Mouse (Mus musculus) right cerebral cortex, postnatal 4 days (tissue): Measurements from ENCODE around the gene Igsf3.
A peak's percentile ranks its signal among the peaks of the same experiment; 100 is the strongest.

Experiments used
- DNase-seq: peaks from one replicate; pipeline ENCODE4 v3.0.0-alpha.2; 2022

The Igsf3 gene

DNA sequence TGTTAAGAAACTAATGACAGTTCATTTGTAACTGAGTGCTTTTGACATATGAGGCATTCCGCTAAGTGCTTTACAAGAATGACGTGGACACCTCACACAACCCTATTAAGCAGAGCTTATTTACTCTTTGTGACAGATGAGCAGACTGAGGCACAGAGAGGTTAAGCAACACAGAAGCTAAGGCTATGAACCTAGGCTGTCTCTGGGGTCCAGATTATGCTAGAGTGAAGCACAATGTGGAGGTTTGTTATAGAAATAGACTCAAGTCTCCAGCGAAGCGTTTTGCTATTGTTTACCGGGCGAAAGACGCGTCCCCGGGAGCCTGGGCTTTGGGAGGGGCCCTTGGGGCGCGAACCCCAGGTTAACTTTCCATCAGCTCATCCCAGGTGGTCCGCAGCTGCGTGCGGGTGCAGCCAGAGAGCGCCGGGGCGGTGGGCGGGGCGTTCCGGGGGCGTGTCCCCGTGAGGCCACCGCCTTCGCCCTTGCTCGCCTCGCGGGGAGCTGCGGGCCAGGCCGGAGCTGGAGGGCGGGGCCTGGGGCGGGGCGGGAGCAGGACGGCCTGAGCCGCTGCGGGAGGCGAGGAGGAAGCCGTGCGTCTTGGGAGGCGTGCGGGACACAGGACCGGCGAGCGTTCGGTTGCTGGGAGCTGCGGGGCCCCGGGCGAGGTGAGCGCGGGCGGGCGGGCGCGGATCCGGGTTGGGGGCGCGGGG lies at the start of gene Igsf3:
Gene Igsf3, plus strand, starts transcription at position 546 of the 710 bp plus-strand sequence.
- peak; percentile 63 for DNase-seq

DNA sequence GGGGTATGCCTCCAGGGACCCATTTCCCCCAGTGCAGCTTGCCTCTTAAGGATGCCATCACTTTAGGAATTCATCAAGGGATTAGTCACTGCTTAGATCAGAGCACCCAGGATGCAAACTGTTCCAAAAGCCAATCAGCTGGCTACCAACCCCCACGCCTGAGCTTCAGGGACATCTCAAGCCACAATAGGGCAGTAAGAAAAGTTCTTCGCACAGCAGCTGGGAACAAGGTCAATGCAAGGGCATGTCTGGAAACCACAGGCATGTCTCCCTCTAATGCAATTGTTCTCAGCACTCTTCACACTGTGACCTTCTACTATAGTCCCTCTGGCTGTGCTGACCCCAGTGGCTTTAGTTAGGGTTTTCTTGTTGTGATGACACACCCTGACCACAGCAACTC lies 49.6 kb upstream of the Igsf3 start:
- no peak for DNase-seq

DNA sequence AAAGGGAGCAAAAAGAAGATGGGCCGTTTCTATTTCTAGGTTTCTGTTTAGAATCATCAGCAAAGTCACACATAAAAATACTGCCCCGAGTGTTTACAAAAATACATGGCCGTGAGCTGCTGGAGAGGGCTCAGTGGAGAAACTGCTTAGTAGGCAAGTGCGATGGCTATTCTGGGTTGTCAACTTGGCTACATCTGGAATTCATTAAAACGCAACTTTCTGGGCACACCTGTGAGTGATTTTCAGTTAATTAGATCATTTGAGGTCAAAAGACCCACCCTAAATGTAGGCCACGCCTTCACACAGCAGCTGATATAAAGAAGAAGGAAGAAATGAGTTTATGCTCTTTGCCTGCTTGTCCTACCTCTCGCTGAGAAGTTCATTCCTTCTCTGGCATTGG lies 48.3 kb upstream of the Igsf3 start:
- no peak for DNase-seq

DNA sequence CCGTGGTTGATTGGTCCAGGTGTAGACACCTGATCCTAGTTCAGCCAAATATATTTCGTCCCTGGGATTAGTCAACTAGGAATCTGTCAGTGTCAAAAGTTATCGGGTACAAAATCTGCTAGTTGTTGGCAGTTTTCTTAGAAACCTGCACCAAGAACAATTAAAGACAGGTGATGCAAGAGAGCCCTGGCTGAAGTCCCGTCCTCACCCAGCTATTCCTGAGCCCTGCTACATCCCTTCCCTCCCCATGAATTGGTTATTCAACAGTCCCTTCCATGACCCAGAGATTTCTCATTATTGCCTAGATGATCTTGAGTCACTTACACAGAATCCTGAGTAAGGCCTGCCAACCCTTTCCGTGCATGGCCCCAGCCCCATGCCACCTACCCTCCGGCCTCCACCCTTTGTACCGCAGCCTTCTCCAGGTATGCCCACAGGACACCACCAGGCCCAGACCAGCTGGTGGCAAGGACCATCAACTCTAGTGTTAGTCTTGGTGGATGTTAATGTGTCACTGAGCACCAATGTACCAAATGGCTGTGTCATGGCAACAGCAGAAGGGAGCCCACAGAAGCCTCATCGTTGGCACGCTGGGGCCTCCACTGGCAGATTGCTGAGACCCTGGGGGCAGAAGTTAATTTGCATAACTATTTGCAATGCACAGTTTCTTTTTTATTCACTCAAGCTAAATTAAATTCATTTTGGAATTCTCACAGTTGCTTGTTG lies 33.5 kb upstream of the Igsf3 start:
- peak; percentile 26 for DNase-seq

DNA sequence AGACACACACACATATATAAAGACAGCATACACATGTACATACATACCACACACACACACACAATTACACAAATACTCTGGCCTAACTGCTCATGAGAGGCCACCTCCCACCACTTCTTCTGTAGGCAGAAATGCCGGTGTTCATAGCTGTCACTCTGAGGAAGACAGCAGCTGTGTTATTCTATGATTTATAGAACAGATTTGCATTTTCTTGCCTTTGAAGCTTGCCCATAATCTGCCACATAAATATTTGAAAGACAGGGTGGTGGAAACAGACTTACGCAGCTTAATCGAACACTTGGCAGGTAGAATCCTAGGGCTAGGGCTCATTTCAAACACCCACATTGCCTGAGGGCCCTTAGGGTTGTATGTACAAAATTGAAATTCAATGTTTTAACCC lies 32.6 kb upstream of the Igsf3 start:
- DNase-seq, result no peak

DNA sequence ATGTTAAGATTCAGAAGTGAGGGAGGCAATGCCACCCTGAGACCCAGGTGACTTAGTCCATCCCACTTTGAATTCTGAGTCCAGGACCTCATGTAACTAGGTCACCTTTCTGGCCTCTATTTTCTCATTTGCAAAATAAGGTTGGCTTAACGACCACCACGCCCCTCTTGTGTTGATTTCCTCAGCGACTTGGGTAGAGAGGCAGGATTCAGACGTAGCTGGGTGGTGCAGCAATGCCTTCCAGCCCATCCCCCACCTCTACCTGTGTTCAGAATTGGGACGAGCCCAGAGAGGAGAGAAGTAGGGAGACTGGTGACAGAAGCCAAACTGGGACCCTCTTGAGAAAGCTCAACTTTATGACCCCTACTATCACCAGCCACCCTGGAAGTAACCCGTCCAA lies 31.6 kb upstream of the Igsf3 start:
- no peak for DNase-seq

DNA sequence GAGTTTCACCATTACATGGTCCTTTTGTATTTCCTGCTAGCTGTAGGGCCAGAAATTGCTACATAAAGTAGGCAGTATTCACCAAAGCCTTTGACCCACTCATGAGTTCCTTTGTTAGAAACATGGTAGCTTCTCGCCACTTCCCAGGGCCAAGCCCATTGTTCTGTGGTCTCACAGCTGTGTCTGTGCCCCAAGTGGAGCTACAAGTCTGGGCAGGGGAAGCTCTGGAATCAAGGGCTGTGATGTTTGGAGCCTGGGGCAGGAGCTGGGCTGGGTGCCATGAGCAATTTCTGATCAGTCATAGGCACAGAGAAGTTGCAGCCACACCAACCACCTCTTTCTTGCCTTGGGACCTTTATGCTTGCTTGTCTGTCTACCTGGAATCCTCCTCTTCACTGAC lies 30.1 kb upstream of the Igsf3 start:
- DNase-seq, result no peak

DNA sequence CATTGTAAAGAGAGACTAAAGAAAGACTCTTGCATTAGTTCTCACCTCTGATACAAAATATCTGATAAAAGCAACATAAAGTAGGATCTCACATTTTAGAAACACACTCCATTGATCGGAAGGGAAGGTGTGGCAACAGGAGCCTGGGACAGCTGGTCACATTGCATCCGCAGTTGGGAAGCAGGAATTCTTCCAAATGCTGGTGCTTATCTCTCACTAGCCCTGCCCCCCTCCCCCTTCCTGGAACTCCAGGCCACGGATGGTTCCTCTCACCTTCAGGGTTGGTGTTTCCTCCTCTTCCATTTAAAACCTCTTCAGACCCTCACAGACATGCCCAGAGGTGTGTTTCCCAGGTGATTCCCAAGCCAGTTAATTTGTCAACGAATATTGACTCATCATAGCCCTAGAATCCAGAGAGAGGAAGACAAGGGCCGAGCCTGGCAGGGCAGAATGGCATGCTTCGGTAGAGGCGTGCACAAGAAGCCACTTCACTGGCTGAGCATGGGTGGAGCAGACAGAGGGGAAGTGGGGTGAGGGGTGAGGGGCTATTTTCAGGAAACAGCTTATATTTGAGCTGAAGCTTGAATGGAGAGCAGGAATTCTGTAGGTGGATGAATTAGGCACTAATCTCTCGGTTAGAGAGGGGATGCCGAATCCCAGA lies 28.3 kb upstream of the Igsf3 start:
- no peak for DNase-seq

DNA sequence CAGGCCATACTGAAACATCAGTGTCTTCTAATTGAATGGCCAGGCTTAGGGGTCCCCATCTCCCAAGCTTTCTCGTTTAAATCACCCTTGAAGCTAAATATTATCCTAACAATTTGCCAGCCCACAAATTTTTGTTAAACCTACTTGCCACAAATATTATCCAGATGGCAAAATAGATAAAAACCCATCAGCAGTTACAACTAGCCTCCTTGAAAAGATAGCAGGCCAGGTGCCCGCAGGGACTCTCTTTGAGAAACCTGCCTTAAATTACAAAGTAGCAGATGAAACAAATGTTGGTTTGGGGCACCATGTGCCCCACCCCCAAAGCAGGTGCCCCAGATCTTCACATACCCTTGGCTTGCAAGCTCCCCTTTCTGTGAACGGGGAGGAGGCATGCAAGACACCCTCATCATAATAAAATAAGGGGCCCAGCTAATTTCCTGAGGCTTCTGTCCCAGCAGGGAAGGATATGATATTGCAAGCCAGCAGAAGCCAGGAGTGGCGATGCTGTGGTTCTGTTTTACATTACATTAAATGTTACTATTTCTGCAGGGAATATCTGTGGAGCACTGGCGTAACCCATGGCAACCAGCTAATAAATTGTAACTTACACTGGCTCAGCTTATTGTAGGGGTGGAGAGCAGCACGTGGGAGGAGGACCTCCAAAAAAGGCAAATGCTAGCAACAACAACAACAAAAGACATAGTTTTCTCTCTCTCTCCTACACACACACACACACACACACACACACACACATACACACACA lies 27.2 kb upstream of the Igsf3 start:
- DNase-seq, result no peak

DNA sequence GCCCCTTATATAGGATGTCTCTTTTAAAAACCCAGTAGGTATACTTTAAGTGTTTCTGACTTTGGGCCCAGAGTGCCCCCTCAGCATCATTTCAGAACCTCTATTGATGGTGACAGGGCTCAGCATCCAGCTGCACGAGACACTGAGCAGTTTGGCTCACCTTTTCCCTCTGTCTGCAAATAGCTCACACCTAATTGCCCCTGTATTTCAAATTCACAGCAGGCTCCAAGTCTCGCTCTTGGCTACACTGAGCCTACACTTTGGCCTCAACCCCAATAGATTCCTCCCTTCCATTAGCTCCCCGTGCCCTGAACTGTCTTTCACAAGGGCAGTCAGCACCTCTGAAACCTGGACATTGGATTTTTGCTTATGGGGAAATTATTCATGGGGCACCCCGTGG lies 26.5 kb upstream of the Igsf3 start:
- no peak for DNase-seq

DNA sequence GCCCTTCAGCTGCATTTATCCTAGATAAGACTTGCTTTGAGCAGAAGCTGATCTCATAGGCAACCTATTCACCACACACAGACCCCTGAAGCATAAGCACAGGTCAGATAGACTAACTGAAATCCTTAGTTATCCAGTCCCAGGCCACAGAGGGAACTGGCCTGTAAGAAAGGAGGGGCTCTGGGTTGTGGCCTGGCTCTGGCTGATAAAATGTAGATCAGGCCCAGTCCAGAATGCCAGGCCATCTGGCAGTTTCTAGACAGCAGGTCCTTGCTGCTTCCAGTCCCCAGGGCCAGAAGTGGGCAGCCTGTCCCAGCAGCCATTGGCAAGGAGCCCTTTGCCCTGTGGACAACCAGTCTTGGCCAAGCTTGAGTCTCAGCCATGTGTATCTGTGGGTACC lies 22.4 kb upstream of the Igsf3 start:
- no peak for DNase-seq

DNA sequence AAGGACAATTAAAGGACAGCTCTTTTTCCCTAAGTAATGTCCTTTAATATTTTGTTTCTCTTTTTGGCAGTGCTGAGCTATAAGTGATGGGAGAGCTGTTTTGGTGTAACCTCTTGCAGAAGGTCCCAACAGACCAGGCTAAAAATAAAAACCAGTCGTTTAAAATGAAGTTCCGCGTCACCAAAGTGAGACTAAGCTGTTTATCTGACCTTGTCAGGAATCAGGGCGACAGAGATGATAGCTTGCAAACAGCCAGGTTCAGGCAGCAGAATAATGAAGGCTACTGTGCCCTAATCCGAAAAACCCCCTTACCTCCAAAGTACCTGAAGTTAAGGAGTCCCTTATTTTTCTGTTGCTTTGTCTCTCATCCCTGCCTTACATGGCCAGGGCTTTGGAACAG lies 21.2 kb upstream of the Igsf3 start:
- DNase-seq, result no peak

DNA sequence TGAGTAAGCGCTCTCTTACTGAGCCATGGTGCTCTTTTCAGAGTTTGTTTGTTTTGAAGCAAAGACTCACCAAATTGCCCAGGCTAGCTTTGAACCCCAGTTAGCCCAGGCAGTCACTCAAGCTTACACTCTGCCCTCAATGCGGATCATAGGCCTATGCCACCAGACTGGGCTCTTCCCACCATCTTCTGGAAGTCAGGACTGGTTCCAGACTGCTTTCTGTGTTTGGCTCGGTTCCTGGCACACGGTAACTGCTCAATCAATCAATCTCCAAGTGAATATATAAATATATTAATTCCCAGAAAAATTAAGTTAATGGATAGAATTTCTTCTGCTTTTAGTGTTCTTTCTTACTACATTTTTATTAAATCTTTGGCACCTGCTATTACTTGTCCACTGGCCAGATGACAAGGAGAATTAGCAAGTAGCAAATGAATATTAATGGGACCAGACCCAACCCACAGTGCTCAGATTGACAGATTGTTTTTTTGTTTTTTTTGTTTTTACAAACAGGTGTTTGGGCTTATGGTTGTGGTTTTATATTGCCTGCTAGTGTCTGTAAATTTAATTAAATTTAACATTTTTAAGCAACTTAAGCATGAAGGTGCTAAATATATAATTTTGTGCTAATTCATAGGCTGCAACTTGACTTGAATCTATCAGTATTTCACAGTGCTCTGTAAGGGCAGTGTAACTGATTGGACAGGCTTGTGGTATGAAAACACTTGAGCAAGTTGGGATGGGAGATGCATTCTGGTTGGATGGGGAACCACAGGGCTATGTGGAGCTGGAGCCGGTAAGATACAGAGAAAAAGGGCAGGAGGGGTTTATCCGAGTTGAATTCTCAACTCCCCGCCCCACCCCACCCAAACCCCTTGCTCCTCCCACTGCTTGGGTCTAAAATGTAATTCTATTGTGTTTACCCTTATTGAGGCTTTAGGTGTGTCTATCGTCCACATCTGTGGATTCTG lies 20.0 kb upstream of the Igsf3 start:
- DNase-seq, result no peak

DNA sequence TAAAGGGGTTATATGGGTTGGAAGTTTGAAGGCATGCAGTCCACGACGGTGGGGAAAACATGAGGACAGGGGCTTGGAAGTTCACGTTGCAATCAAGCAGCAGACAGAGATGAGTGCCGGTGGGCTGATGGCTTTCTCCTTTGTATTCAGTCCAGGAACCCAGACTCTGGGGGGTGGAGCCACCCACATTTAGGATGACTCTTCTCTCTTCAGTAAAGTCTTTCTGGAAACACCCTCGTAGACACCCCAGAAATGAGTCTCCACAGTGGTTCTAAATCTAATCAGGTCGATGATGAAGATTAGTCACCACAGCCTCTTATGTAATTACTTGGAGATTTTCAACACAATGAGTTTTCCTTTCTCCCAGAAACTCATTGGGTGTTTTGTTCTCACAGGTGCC lies 16.1 kb upstream of the Igsf3 start:
- no peak for DNase-seq

DNA sequence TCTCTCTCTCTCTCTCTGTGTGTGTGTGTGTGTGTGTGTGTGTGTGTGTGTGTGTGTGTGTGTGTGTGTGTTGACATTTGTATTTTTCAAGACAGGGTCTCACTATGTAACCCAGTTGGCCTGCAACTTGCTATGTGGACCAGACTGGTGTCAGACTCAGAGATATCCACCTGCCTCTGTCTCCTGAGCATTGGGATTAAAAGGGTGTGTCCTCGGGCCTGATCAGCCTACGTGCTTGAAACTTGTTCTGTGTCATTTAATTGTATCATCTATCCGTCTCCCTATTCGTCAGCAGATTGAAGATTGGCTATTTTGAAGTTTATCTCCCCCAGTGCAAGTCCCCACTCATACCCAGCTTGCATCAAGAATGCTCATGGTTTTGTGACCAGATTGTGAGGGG lies 14.5 kb upstream of the Igsf3 start:
- DNase-seq, result no peak

DNA sequence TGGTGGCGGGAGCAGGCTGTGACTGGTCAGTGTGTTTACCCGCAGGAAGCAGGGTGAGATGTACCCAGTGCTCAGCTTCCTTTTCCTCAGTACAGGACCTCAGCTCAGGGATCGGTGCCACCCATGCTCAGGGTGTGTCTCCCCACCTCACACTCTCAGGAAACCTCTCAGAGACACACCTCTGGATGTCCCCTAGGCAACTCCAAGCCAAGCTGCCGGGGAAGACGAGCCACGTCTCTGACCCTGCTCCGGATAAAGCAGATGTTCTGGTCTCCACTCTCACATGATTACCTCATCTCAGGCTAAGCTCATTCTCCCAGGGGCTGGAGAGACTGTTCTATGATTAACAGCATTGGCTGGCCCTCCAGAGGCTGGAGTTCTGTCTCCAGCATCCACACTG lies 13.3 kb upstream of the Igsf3 start:
- DNase-seq, result no peak

DNA sequence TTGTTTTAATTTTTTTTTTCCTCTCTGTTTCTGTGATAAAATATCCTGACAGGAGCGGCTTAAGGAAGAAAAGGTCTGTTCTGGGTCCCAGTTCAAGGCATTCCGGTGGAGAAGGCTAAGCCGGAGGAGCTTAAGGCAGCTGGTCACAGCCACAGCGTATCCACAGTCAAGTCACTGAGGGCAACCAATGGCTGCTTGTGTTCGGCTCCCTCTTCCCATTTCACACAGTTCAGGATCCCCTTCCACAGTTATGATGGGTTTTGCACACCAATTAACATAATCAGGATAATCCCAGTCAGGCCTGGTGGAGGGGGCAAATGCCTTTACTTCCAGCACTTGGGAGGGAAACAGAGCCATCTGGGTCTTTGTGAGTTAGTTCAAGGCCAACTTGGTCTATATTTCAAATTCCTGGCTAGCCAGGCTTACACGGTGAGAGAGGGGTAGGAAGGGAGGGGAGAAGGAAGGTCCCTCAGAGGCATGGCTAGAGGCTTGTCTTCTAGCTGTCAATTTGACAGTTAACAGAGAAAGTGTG lies 11.7 kb upstream of the Igsf3 start:
- no peak for DNase-seq

DNA sequence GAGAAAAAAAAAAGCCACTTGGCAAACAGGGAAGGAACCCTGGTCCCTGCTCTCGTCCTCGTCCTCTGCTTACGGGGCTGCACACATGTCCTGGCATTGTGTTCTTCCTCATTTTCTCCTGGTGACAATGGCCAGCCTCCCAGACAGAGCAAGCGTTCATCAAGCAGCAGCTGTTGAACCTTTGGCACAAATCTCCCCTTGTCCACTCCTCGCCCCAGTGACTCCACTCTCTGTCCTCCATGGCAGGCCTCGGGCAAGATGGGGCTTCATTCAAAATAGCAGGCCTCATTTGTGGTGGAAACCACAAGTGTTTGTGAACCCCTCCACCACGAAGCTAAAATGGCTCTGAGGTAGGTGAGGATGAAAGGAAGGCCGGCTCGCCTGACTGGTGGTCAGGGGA lies 11.0 kb upstream of the Igsf3 start:
- no peak for DNase-seq

DNA sequence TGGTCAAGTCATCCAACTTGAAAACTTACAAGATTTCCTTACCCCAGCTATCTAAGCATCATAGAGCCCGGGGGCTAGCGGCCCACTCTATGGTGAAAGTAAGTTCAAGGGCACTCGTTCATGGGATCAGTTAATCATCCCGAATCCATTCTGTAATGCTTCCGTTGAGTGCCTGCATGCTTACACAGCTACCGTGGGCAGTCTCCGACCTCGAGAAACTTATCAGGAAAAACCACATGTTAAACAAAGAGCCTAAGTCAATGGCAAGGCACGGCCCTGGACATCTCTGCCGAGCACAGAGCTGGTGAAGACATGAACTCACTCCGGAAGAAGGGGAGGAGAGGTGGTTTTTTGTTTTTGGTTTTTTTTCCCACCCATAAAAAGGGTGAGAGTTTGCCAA lies 9.5 kb upstream of the Igsf3 start:
- DNase-seq, result no peak

DNA sequence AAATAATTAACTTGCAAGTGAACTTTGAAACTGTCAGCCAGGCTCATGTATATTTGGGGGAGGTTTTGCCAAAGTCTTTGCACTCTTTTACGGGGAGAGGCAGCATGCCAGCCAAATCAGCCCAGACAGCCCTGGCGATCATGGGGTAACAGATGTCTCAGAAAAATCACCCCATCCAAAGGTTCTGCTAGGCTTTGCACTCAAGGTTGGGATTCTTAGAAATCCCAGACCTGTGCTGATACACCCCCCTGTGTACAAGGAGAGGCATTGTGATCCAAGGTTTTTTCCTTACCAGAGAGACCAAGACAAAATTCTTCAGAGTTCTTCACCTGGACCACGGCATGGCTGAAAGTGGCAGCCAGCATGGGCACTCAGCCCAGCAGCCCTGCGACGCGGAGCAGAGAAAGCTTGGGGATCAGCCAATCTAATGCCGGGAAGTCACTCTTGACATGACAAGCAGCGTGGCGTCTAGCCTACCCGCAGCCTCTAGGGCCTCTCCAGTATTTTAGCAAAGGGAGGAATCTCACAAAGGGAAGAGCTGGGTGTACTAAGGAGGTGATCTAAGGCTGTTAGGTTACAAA lies 7.5 kb upstream of the Igsf3 start:
- no peak for DNase-seq

DNA sequence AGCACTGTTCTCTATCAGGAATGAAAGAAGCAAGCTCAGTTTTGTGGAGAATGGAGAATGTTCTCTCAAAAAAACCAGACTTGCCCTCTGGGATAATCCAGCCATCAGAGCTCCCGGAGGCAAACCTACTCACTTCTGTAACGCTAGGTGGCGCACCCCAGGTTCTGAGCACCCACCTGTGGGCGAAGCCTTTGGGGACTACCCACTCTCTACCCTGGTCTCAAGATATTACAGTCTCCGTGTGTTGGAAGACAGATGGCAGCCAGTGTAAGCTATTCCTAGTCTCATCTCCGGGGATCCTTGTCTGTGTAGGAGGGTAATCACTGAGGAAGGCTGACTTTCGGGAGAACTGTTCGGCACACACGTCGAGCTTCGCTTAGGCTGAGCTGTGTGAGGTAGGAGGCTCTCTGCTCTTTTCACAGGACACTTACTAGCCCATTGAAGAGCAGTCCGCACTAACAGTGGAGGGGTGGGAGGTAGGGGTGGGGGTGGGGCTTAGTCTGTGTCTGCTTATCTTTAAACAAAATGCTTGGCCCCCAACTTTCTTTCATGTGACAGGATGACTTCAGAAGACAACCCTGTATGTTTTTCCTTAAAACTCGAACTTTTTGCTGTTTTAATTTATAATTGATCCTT lies 4.4 kb upstream of the Igsf3 start:
- peak; percentile 60 for DNase-seq
